Mouse (Mus musculus) E14TG2a.4 (cell line): ENCODE measurements around the gene Eif3c.

Experiments
- CTCF ChIP-seq: conservative IDR thresholded peaks from 2 replicates; pipeline ENCODE4 v1.5.1; 2014; ENCODE audit warnings: low read length
- NANOG ChIP-seq: IDR thresholded peaks from 2 replicates; pipeline ENCODE4 v1.6.1; 2014; ENCODE audit warnings: borderline replicate concordance, low read length, mixed read lengths
- POU5F1 ChIP-seq: IDR thresholded peaks from 2 replicates; pipeline ENCODE4 v1.6.1; 2014; ENCODE audit warnings: low read length, borderline replicate concordance

- TF ChIP-seq CTCF (no peak), POU5F1 (no peak), NANOG (no peak)
Observed at GRCm38 (mm10) chr7:126533434-126533833, 32.8 kb downstream of the Eif3c start.
